Mouse (Mus musculus) heart, embryonic 11.5 days (tissue): Measurements from ENCODE around the gene Wdr43. TPM values are rescaled to one million over a fixed set of nuclear protein-coding genes. Genes with fewer than 3 reads are reported as not detected.

Experiments
- ATAC-seq: fragments of 200-750 bp; cut with Nextera tagmentation; replicated peaks from 2 replicates; pipeline ENCODE4 v1.8.0; 2017; ENCODE audit warnings: moderate library complexity; ENCODE audit not compliant: insufficient number of reproducible peaks, low FRiP score, low TSS enrichment
- H3K27ac ChIP-seq: fragments of 300-500 bp; sonication (generic); 2 replicates; pipeline ENCODE4 v1.5.1; 2014; ENCODE audit warnings: mild to moderate bottlenecking, low read depth, low read length
- H3K27me3 ChIP-seq: fragments of 300-500 bp; sonication (generic); 2 replicates; pipeline ENCODE4 v1.6.1; 2014; ENCODE audit warnings: mild to moderate bottlenecking, low read length, mixed read lengths; ENCODE audit not compliant: control insufficient read depth, insufficient read depth
- H3K36me3 ChIP-seq: fragments of 300-500 bp; sonication (generic); 2 replicates; pipeline ENCODE4 v1.6.1; 2014; ENCODE audit warnings: mild to moderate bottlenecking, low read length, moderate library complexity, mixed read lengths; ENCODE audit not compliant: control insufficient read depth, insufficient read depth
- H3K4me1 ChIP-seq: fragments of 300-500 bp; sonication (generic); 2 replicates; pipeline ENCODE4 v1.6.1; 2014; ENCODE audit warnings: low read length; ENCODE audit not compliant: control insufficient read depth, insufficient read depth
- H3K4me2 ChIP-seq: fragments of 300-500 bp; sonication (generic); 2 replicates; pipeline ENCODE4 v1.6.1; 2014; ENCODE audit warnings: mild to moderate bottlenecking, moderate library complexity
- H3K4me3 ChIP-seq: fragments of 300-500 bp; sonication (generic); 2 replicates; pipeline ENCODE4 v1.5.1; 2014; ENCODE audit warnings: low read depth, low read length
- H3K9ac ChIP-seq: fragments of 300-500 bp; sonication (generic); 2 replicates; pipeline ENCODE4 v1.6.1; 2014; ENCODE audit warnings: mild to moderate bottlenecking, low read depth, low read length, moderate library complexity
- H3K9me3 ChIP-seq: fragments of 300-500 bp; sonication (generic); replicated peaks from 2 replicates; pipeline ENCODE4 v1.6.1; 2016; ENCODE audit warnings: low read length; ENCODE audit not compliant: control insufficient read depth
- WGBS: fragments of 180-500 bp; shearing (Covaris S2); extraction: QIAGEN DNeasy Blood & Tissue Kit; methylation state at CpG from one replicate; pipeline ENCODE4 v1.1.7; 2014; ENCODE audit not compliant: insufficient replicate concordance; 5-methylcytosine and 5-hydroxymethylcytosine counted together
- polyA plus RNA-seq: library from polyadenylated mRNA; unstranded; fragments of >200 nt; fragmentation: Nextera tagmentation; extraction: Ambion mirVana; gene quantifications from 2 replicates; pipeline ENCODE4 v1.2.1, GENCODE M21; 2014

Gene Wdr43
- 54.4 and 60.0 TPM in 2 replicates for polyA plus RNA-seq

- Histone ChIP-seq H3K4me1 (peaks cover 15% of the 10 kb centered on the region), H3K36me3 (peaks cover 7% of the 10 kb centered on the region; the same call in 1 of the 2 replicates), H3K4me2 (peak within 1 kb of the TSS; percentile 84), H3K9me3 (no peaks in the 10 kb centered on the region), H3K27me3 (no peaks in the 10 kb centered on the region), H3K9ac (peak within 1 kb of the TSS; percentile 97), H3K4me3 (peak within 1 kb of the TSS; percentile 92), H3K27ac (peak within 1 kb of the TSS; percentile 74)
- WGBS = 4% methylated on average over 40 of the region's 40 CpGs
- peak; percentile 99 for ATAC-seq
These were observed at the start of gene Wdr43 for GRCm38 (mm10) chr17:71615638-71616318. Gene Wdr43, plus strand, starts transcription at chr17:71615895.

- no peaks in the 10 kb centered on the region for H3K9me3 ChIP-seq
- no peak overlapping the region for H3K4me2 ChIP-seq
- H3K27me3 ChIP-seq = no peaks in the 10 kb centered on the region
- no peak overlapping the region for H3K9ac ChIP-seq
- no peak for ATAC-seq
- no peak overlapping the region for H3K27ac ChIP-seq
- no peak overlapping the region for H3K4me3 ChIP-seq
- WGBS = 92% methylated on average over 1 of the region's 1 CpGs
- H3K36me3 ChIP-seq = no peaks in the 10 kb centered on the region
- no peaks in the 10 kb centered on the region for H3K4me1 ChIP-seq
These were observed 36.5 kb upstream of the Wdr43 start for GRCm38 (mm10) chr17:71579176-71579705.

GRCm38 (mm10) chr17:71597881-71598658 is 17.6 kb upstream of the Wdr43 start:
- Histone ChIP-seq H3K4me2 (peak overlapping the region; percentile 90), H3K9ac (peak overlapping the region; percentile 81), H3K36me3 (no peaks in the 10 kb centered on the region), H3K27me3 (no peaks in the 10 kb centered on the region), H3K4me3 (peak overlapping the region; percentile 81), H3K4me1 (peaks cover 10% of the 10 kb centered on the region), H3K27ac (peak overlapping the region; percentile 79), H3K9me3 (no peaks in the 10 kb centered on the region)
- WGBS = under 1% methylated on average over 48 of the region's 48 CpGs
- ATAC-seq = peak; percentile 71

GRCm38 (mm10) chr17:71598659-71599554 is 16.8 kb upstream of the Wdr43 start:
- H3K36me3 ChIP-seq = no peaks in the 10 kb centered on the region
- no peaks in the 10 kb centered on the region for H3K27me3 ChIP-seq
- H3K9me3 ChIP-seq = no peaks in the 10 kb centered on the region
- ATAC-seq = peak; percentile 94
- H3K4me3 ChIP-seq = peak overlapping the region; percentile 81
- peaks cover 10% of the 10 kb centered on the region for H3K4me1 ChIP-seq
- peak overlapping the region; percentile 90 for H3K4me2 ChIP-seq
- 5% methylated on average over 42 of the region's 42 CpGs for WGBS
- peak overlapping the region; percentile 81 for H3K9ac ChIP-seq
- peak overlapping the region; percentile 79 for H3K27ac ChIP-seq

- Histone ChIP-seq H3K27ac (peak overlapping the region; percentile 59; the same call in 1 of the 2 replicates), H3K36me3 (peaks cover 7% of the 10 kb centered on the region; the same call in 1 of the 2 replicates), H3K9me3 (no peaks in the 10 kb centered on the region), H3K27me3 (no peaks in the 10 kb centered on the region), H3K4me2 (peak overlapping the region; percentile 84), H3K4me1 (peaks cover 15% of the 10 kb centered on the region), H3K4me3 (peak overlapping the region; percentile 92), H3K9ac (peak overlapping the region; percentile 97)
- under 1% methylated on average over 59 of the region's 73 CpGs for WGBS
- ATAC-seq = peak; percentile 55
These were observed 781 bp downstream of the Wdr43 start for GRCm38 (mm10) chr17:71616319-71617032.

- Histone ChIP-seq H3K36me3 (peaks cover 7% of the 10 kb centered on the region; the same call in 1 of the 2 replicates), H3K4me3 (peak overlapping the region; percentile 92), H3K27me3 (no peaks in the 10 kb centered on the region), H3K9me3 (no peaks in the 10 kb centered on the region), H3K27ac (no peak overlapping the region), H3K4me1 (peaks cover 15% of the 10 kb centered on the region), H3K4me2 (peak overlapping the region; percentile 84), H3K9ac (peak overlapping the region; percentile 97)
- 1% methylated on average over 10 of the region's 10 CpGs for WGBS
- ATAC-seq = no peak
These were observed 1.3 kb downstream of the Wdr43 start for GRCm38 (mm10) chr17:71617033-71617362.

- no peak overlapping the region for H3K9ac ChIP-seq
- no peak for ATAC-seq
- peaks cover 15% of the 10 kb centered on the region for H3K4me1 ChIP-seq
- 58% methylated on average over 4 of the region's 4 CpGs for WGBS
- peak overlapping the region; percentile 84 for H3K4me2 ChIP-seq
- H3K4me3 ChIP-seq = peak overlapping the region; percentile 92
- H3K27ac ChIP-seq = no peak overlapping the region
- no peaks in the 10 kb centered on the region for H3K9me3 ChIP-seq
- H3K27me3 ChIP-seq = no peaks in the 10 kb centered on the region
- H3K36me3 ChIP-seq = peaks cover 7% of the 10 kb centered on the region; the same call in 1 of the 2 replicates
These were observed 2.3 kb downstream of the Wdr43 start for GRCm38 (mm10) chr17:71617974-71618373.
